Mouse (Mus musculus): ENCODE measurements around the gene Usp43.

Usp43 gene

GRCm38 (mm10) chr11:67895641-67896040 lies 26.3 kb downstream of the Usp43 start:
- no peak for DNase-seq

GRCm38 (mm10) chr11:67888521-67888920 lies 33.4 kb downstream of the Usp43 start:
- DNase-seq: no peak

- no peak for DNase-seq
These were observed 36.0 kb downstream of the Usp43 start for GRCm38 (mm10) chr11:67885921-67886320.

DNA sequence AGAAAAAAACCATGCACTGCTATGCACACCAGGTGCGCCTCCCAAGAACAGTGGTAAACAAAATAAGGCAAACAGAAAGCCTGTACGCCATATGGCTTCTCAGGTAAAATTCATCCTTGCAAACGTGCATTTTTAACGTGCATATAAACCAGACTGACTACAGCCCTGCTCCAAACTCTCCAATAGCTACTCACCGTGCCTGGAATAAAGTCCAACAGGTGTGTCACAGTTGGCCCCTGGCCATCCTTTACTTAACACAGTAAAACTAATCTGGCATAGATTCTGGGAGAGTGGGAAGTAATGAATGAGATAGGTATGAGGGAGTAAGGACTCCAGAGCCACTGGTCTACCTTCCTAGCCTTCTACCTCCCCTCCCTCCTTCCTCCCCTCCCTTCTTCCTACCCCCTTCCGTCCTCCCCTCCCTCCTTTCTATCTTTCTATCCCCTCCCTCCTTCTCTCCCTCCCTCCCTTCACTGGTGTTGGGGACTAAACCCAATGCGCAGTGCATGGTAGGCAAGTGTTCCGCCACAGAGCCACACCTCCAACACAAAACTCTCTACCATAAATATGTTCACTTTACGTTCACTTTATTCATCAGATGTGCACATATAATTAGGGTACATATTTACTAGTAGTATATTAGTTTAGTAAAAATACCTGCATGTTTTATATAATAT lies 56.3 kb downstream of the Usp43 start:
- no peak for DNase-seq

DNA sequence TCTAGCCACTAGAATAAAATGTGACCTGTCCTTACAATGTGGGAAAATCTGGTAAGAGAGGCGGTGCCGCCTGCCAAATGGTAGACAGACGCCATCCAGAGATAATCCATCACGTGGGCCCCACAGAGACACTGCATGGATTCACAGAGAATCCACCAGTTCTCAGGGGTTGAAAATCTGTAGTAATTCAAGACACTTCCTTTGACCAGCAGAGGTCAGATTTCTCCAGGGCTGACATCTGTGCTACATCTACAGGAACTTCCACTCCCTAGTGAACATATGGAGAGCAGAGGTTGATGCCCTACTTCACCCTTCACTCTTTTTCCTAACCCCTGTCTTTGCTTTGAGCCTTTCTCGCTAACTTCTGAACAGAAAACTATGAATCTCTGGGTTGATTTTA lies 56.9 kb downstream of the Usp43 start:
- DNase-seq: no peak

GRCm38 (mm10) chr11:67861399-67861838 lies 60.5 kb downstream of the Usp43 start:
- DNase-seq: no peak

- DNase-seq: no peak
These were observed 61.1 kb downstream of the Usp43 start for GRCm38 (mm10) chr11:67860743-67861398.

- no peak for DNase-seq
These were observed 63.4 kb downstream of the Usp43 start for GRCm38 (mm10) chr11:67858518-67858917.

- peak; percentile 11 for DNase-seq
These were observed 66.9 kb downstream of the Usp43 start for GRCm38 (mm10) chr11:67855035-67855434.

- DNase-seq: no peak
These were observed 68.0 kb downstream of the Usp43 start for GRCm38 (mm10) chr11:67853996-67854395.

- no peak for DNase-seq
These were observed 70.2 kb downstream of the Usp43 start for GRCm38 (mm10) chr11:67851770-67852169.

- no peak for DNase-seq
These were observed 76.8 kb downstream of the Usp43 start for GRCm38 (mm10) chr11:67845193-67845592.

GRCm38 (mm10) chr11:67839810-67840209 lies 82.1 kb downstream of the Usp43 start:
- no peak for DNase-seq

- no peak for DNase-seq
These were observed 86.4 kb downstream of the Usp43 start for GRCm38 (mm10) chr11:67835408-67836078.

DNA sequence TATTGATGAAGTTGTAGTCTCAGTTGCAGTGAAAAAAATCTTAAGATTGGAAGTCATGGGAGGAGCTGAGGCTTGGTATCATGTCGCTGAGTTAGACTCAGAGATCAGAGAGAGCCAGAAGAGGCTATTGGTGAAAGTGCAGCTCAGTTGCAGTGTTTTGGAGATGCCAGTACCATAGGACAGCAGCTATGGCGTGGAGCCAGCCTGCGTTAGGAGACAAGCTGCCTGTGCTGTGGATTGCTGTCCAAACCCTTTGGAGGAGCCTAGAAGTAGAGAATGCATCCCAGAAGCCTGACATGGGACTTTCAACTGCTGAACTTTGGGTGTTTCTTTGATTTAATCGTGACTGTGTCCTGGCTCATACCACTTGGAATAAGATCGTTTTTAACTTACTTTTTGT lies 90.1 kb downstream of the Usp43 start:
- no peak for DNase-seq

GRCm38 (mm10) chr11:67829530-67829929 lies 92.4 kb downstream of the Usp43 start:
- no peak for DNase-seq

- DNase-seq: no peak
These were observed 93.4 kb downstream of the Usp43 start for GRCm38 (mm10) chr11:67828360-67829059.

- no peak for DNase-seq
These were observed 100.4 kb downstream of the Usp43 start for GRCm38 (mm10) chr11:67821560-67821959.

GRCm38 (mm10) chr11:67820221-67820620 lies 101.7 kb downstream of the Usp43 start:
- DNase-seq: no peak

- no peak for DNase-seq
These were observed 102.3 kb downstream of the Usp43 start for GRCm38 (mm10) chr11:67819604-67820003.

DNA sequence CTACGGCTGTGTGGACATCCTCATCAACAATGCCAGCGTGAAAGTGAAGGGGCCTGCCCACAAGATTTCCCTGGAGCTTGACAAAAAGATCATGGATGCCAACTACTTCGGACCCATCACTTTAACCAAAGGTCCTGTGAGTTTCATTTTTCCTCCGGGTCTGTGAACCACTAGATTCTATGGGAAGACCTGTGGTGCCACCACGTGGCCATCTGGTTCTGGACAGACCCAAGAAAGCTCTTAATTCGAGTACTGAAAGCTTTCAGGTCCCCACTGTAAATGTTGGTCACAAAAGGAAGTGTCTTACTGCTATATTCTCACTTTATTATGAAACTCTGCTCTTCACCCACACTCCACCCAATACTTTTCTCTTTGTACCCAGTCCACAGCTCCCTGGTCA lies 110.4 kb downstream of the Usp43 start:
- DNase-seq: no peak

DNA sequence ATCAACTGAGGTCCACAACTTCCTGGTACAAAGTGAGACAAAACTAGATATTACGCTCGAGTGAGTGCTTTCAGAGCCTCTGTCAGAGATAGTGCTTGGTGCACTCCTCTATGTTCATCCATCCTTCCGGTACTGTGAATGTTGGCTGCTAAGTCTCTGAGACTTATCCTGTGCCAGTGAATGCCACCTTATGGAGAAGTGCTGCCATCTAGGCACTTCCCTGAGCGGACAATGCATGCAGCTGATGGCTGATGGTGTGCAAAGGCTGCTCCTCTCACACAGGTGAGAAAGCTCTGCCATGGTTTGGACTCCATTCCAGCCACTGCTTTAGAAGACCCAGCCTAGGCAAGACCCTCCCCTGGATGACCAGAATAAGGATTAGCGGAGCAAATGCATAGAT lies 113.9 kb downstream of the Usp43 start:
- no peak for DNase-seq

GRCm38 (mm10) chr11:67806832-67807597 lies 114.9 kb downstream of the Usp43 start:
- no peak for DNase-seq

Measured in liver (tissue).